Comparison of ENCODE assay signal across 1 mouse cellular context in genomic region chr7:127104560-127105332, GRCm38 (mm10).
A peak's percentile ranks its signal among the peaks of the same experiment; 100 is the strongest.
TF ChIP-seq lines count a peak whose summit lies in the region.

No protein-coding gene starts in this region.

TF ChIP-seq in CH12.LX, 34 proteins besides CTCF, POLR2A, EP300 and RAD21:
- TF ChIP-seq USF1 (IDR thresholded peaks at IDR 0.05; ENCODE audit: low read depth, low read length) (no peak), GABPA (IDR thresholded peaks at IDR 0.05; ENCODE audit: insufficient replicate concordance, low read depth, low read length) (no peak), KAT2A (IDR thresholded peaks at IDR 0.05; ENCODE audit: insufficient replicate concordance, low read length) (0 out of 2 replicates have a peak, but pooled peaks have one; percentile 27), ZKSCAN1 (IDR thresholded peaks at IDR 0.05; ENCODE audit: borderline replicate concordance, low read depth, low read length) (no peak), MAFK (IDR thresholded peaks at IDR 0.05; ENCODE audit: insufficient replicate concordance, low read length) (no peak), TBP (conservative IDR thresholded peaks at IDR 0.05; ENCODE audit: low read depth, low read length) (no peak), MYC (IDR thresholded peaks at IDR 0.05; ENCODE audit: low read depth, low read length) (peak; percentile 57; the same call in 1 of the 2 replicates), ELF1 (IDR thresholded peaks at IDR 0.05; ENCODE audit: low read depth, low read length) (peak; percentile 80), MXI1 (IDR thresholded peaks at IDR 0.05; ENCODE audit: low read depth, low read length) (no peak), SIN3A (IDR thresholded peaks at IDR 0.05; ENCODE audit: low read length) (peak; percentile 93), NELFE (IDR thresholded peaks at IDR 0.05; ENCODE audit: low read depth, low read length) (no peak), CHD1 (IDR thresholded peaks at IDR 0.05; ENCODE audit: low read depth, low read length) (no peak), BHLHE40 (IDR thresholded peaks at IDR 0.05; ENCODE audit: low read depth, low read length) (peak; percentile 48; the same call in 1 of the 2 replicates), RCOR1 (conservative IDR thresholded peaks at IDR 0.05; ENCODE audit: low read depth, low read length) (no peak), MAZ (IDR thresholded peaks at IDR 0.05; ENCODE audit: low read depth, low read length) (no peak), PAX5 (IDR thresholded peaks at IDR 0.05; ENCODE audit: low read length) (no peak), UBTF (IDR thresholded peaks at IDR 0.05; ENCODE audit: low read depth, low read length) (no peak), USF2 (conservative IDR thresholded peaks at IDR 0.05; ENCODE audit: low read depth, low read length) (no peak), JUND (conservative IDR thresholded peaks at IDR 0.05; ENCODE audit: low read depth, low read length) (no peak), TCF12 (IDR thresholded peaks at IDR 0.05; ENCODE audit: low read depth, low read length) (peak; percentile 92), ZMIZ1 (IDR thresholded peaks at IDR 0.05; ENCODE audit: low read depth, low read length) (no peak), NRF1 (IDR thresholded peaks at IDR 0.05; ENCODE audit: low read depth, low read length) (peak; percentile 14; the same call in 1 of the 2 replicates), MEF2A (IDR thresholded peaks at IDR 0.05; ENCODE audit: borderline replicate concordance, low read depth, low read length) (peak; percentile 58; the same call in 1 of the 2 replicates), HCFC1 (IDR thresholded peaks at IDR 0.05; ENCODE audit: low read depth, low read length) (no peak), SMC3 (IDR thresholded peaks at IDR 0.05; ENCODE audit: low read depth, low read length) (peak; percentile 98), IRF4 (IDR thresholded peaks at IDR 0.05; ENCODE audit: low read depth, low read length) (peak; percentile 61; the same call in 1 of the 2 replicates), CHD2 (IDR thresholded peaks at IDR 0.05; ENCODE audit: low read length) (no peak), ZNF384 (IDR thresholded peaks at IDR 0.05; ENCODE audit: low read depth, low read length) (no peak), E2F4 (IDR thresholded peaks at IDR 0.05; ENCODE audit: insufficient replicate concordance, low read depth, low read length) (no peak), ETS1 (conservative IDR thresholded peaks at IDR 0.05; ENCODE audit: low read depth, low read length) (peak; percentile 66), POLR2AphosphoS2 (IDR thresholded peaks at IDR 0.05; ENCODE audit: low read depth, low read length) (no peak), JUN (IDR thresholded peaks at IDR 0.05; ENCODE audit: insufficient read depth, low read depth, low read length) (no peak), MAX (IDR thresholded peaks at IDR 0.05; ENCODE audit: low read length) (no peak), ZC3H11A (IDR thresholded peaks at IDR 0.05; ENCODE audit: low read depth, low read length) (peak; percentile 76)
